Mouse (Mus musculus) forebrain, embryonic 13.5 days (tissue): ENCODE data around the gene Ccdc6. TPM values are rescaled to one million over a fixed set of nuclear protein-coding genes. Genes with fewer than 3 reads are reported as not detected.

Experiments
- ATAC-seq: fragments of 200-750 bp; cut with Nextera tagmentation; 2 replicates; pipeline ENCODE4 v1.8.0; 2017
- H3K27ac ChIP-seq: fragments of 300-500 bp; sonication (generic); 2 replicates; pipeline ENCODE4 v1.5.1; 2015; ENCODE audit warnings: inconsistent platforms, mild to moderate bottlenecking, moderate library complexity
- H3K27me3 ChIP-seq: fragments of 300-500 bp; sonication (generic); 2 replicates; pipeline ENCODE4 v1.6.1; 2015; ENCODE audit warnings: mild to moderate bottlenecking, inconsistent platforms
- H3K36me3 ChIP-seq: fragments of 300-500 bp; sonication (generic); 2 replicates; pipeline ENCODE4 v1.6.1; 2015; ENCODE audit warnings: mild to moderate bottlenecking, inconsistent platforms; ENCODE audit not compliant: poor library complexity, severe bottlenecking
- H3K4me1 ChIP-seq: fragments of 300-500 bp; sonication (generic); 2 replicates; pipeline ENCODE4 v1.6.1; 2015; ENCODE audit warnings: inconsistent platforms
- H3K4me2 ChIP-seq: fragments of 300-500 bp; sonication (generic); 2 replicates; pipeline ENCODE4 v1.6.1; 2015; ENCODE audit warnings: inconsistent platforms, mild to moderate bottlenecking, moderate library complexity
- H3K4me3 ChIP-seq: fragments of 300-500 bp; sonication (generic); 2 replicates; pipeline ENCODE4 v1.5.1; 2015; ENCODE audit warnings: mild to moderate bottlenecking, inconsistent platforms
- H3K9ac ChIP-seq: fragments of 300-500 bp; sonication (generic); 2 replicates; pipeline ENCODE4 v1.6.1; 2015; ENCODE audit warnings: mild to moderate bottlenecking, inconsistent platforms
- H3K9me3 ChIP-seq: fragments of 300-500 bp; sonication (generic); replicated peaks from 2 replicates; pipeline ENCODE4 v1.6.1; 2016; ENCODE audit warnings: inconsistent platforms
- WGBS: fragments of 180-500 bp; shearing (Covaris S2); methylation state at CpG from one replicate; pipeline ENCODE4 v1.1.7; 2015; 5-methylcytosine and 5-hydroxymethylcytosine counted together
- polyA plus RNA-seq: library from polyadenylated mRNA; unstranded; fragments of >200 nt; fragmentation: Nextera tagmentation; extraction: Ambion mirVana; gene quantifications from 2 replicates; pipeline ENCODE4 v1.2.1, GENCODE M21; 2015

Ccdc6 gene
- polyA plus RNA-seq, 1 experiment from 2014 or later, result 15.9 TPM

GRCm38 (mm10) chr10:70069321-70069720 lies 27.6 kb upstream of the Ccdc6 start:
- H3K36me3 ChIP-seq, result no peaks in the 10 kb centered on the region

GRCm38 (mm10) chr10:70071334-70071733 lies 25.6 kb upstream of the Ccdc6 start:
- Histone ChIP-seq H3K4me3 (no peak overlapping the region), H3K4me1 (peaks cover 8% of the 10 kb centered on the region), H3K9me3 (0 out of 2 replicates have a peak, but pooled peaks cover 3% of the 10 kb centered on the region), H3K9ac (no peak overlapping the region), H3K27me3 (no peaks in the 10 kb centered on the region), H3K4me2 (no peak overlapping the region), H3K27ac (no peak overlapping the region), H3K36me3 (no peaks in the 10 kb centered on the region)
- ATAC-seq, result no peak
- 87% methylated on average over 4 of the region's 4 CpGs for WGBS

More at GRCm38 (mm10) chr10:70069321-70069720, 27.6 kb upstream of the Ccdc6 start:
- H3K4me3 ChIP-seq, result no peak overlapping the region
- no peak overlapping the region for H3K27ac ChIP-seq
- H3K4me2 ChIP-seq, result no peak overlapping the region
- WGBS, result 62% methylated on average over 6 of the region's 6 CpGs
- no peak overlapping the region for H3K9ac ChIP-seq
- no peak for ATAC-seq
- peaks cover 8% of the 10 kb centered on the region for H3K4me1 ChIP-seq
- 0 out of 2 replicates have a peak, but pooled peaks cover 3% of the 10 kb centered on the region for H3K9me3 ChIP-seq
- H3K27me3 ChIP-seq, result no peaks in the 10 kb centered on the region

- no peaks in the 10 kb centered on the region for H3K27me3 ChIP-seq
- no peak overlapping the region for H3K4me3 ChIP-seq
- no peak overlapping the region for H3K4me2 ChIP-seq
- peaks cover 7% of the 10 kb centered on the region for H3K4me1 ChIP-seq
- WGBS, result 58% methylated on average over 4 of the region's 4 CpGs
- H3K36me3 ChIP-seq, result no peaks in the 10 kb centered on the region
- no peak overlapping the region for H3K9ac ChIP-seq
- peak overlapping the region; percentile 25; the same call in 1 of the 2 replicates for H3K27ac ChIP-seq
- ATAC-seq, result peak; percentile 55
- H3K9me3 ChIP-seq, result no peaks in the 10 kb centered on the region
Observed at GRCm38 (mm10) chr10:70077452-70077851, 19.5 kb upstream of the Ccdc6 start.

GRCm38 (mm10) chr10:70080908-70081307 lies 16.0 kb upstream of the Ccdc6 start:
- Histone ChIP-seq H3K27ac (no peak overlapping the region), H3K27me3 (no peaks in the 10 kb centered on the region), H3K36me3 (no peaks in the 10 kb centered on the region), H3K9ac (no peak overlapping the region), H3K4me3 (no peak overlapping the region), H3K9me3 (no peaks in the 10 kb centered on the region), H3K4me1 (peaks cover 7% of the 10 kb centered on the region), H3K4me2 (no peak overlapping the region)
- 65% methylated on average over 8 of the region's 8 CpGs for WGBS
- no peak for ATAC-seq

GRCm38 (mm10) chr10:70081564-70082175 lies 15.3 kb upstream of the Ccdc6 start:
- WGBS, result 65% methylated on average over 19 of the region's 19 CpGs
- ATAC-seq, result no peak
- H3K4me1 ChIP-seq, result peaks cover 7% of the 10 kb centered on the region

GRCm38 (mm10) chr10:70083241-70083640 lies 13.7 kb upstream of the Ccdc6 start:
- Histone ChIP-seq H3K27ac (no peak overlapping the region), H3K4me2 (no peak overlapping the region), H3K4me3 (no peak overlapping the region), H3K9me3 (peaks cover 5% of the 10 kb centered on the region), H3K4me1 (no peaks in the 10 kb centered on the region), H3K36me3 (no peaks in the 10 kb centered on the region), H3K9ac (no peak overlapping the region), H3K27me3 (no peaks in the 10 kb centered on the region)
- no peak for ATAC-seq
- WGBS, result 90% methylated on average over 5 of the region's 5 CpGs

More at GRCm38 (mm10) chr10:70081564-70082175, 15.3 kb upstream of the Ccdc6 start:
- Histone ChIP-seq H3K9me3 (no peaks in the 10 kb centered on the region), H3K36me3 (no peaks in the 10 kb centered on the region), H3K9ac (no peak overlapping the region), H3K4me2 (no peak overlapping the region), H3K4me3 (no peak overlapping the region), H3K27ac (no peak overlapping the region), H3K27me3 (no peaks in the 10 kb centered on the region)

GRCm38 (mm10) chr10:70085256-70085961 lies 11.5 kb upstream of the Ccdc6 start:
- no peak for ATAC-seq
- Histone ChIP-seq H3K9me3 (peaks cover 5% of the 10 kb centered on the region), H3K4me2 (no peak overlapping the region), H3K4me3 (no peak overlapping the region), H3K36me3 (no peaks in the 10 kb centered on the region), H3K27me3 (no peaks in the 10 kb centered on the region), H3K27ac (no peak overlapping the region), H3K4me1 (no peaks in the 10 kb centered on the region), H3K9ac (no peak overlapping the region)
- 90% methylated on average over 12 of the region's 12 CpGs for WGBS

GRCm38 (mm10) chr10:70088788-70089187 lies 8.1 kb upstream of the Ccdc6 start:
- no peaks in the 10 kb centered on the region for H3K27me3 ChIP-seq
- ATAC-seq, result no peak
- H3K4me1 ChIP-seq, result no peaks in the 10 kb centered on the region
- H3K4me2 ChIP-seq, result no peak overlapping the region
- no peaks in the 10 kb centered on the region for H3K36me3 ChIP-seq
- H3K27ac ChIP-seq, result no peak overlapping the region
- H3K4me3 ChIP-seq, result no peak overlapping the region
- peaks cover 5% of the 10 kb centered on the region for H3K9me3 ChIP-seq
- no peak overlapping the region for H3K9ac ChIP-seq
- 90% methylated on average over 5 of the region's 5 CpGs for WGBS

GRCm38 (mm10) chr10:70091876-70092462 lies 5.0 kb upstream of the Ccdc6 start:
- Histone ChIP-seq H3K27me3 (no peaks in the 10 kb centered on the region), H3K9ac (no peak overlapping the region), H3K36me3 (no peaks in the 10 kb centered on the region), H3K9me3 (peaks cover 5% of the 10 kb centered on the region), H3K4me3 (no peak overlapping the region), H3K27ac (no peak overlapping the region), H3K4me1 (peaks cover 20% of the 10 kb centered on the region), H3K4me2 (no peak overlapping the region)
- 81% methylated on average over 4 of the region's 4 CpGs for WGBS
- ATAC-seq, result no peak

- ATAC-seq, result no peak
- WGBS, result 74% methylated on average over 1 of the region's 1 CpGs
- Histone ChIP-seq H3K36me3 (no peaks in the 10 kb centered on the region), H3K9me3 (no peaks in the 10 kb centered on the region), H3K9ac (no peak overlapping the region), H3K4me3 (no peak overlapping the region), H3K4me1 (peaks cover 26% of the 10 kb centered on the region), H3K27me3 (no peaks in the 10 kb centered on the region), H3K4me2 (no peak overlapping the region), H3K27ac (no peak overlapping the region)
Observed at GRCm38 (mm10) chr10:70093782-70094181, 3.1 kb upstream of the Ccdc6 start.

GRCm38 (mm10) chr10:70095031-70095470 lies 1.9 kb upstream of the Ccdc6 start:
- H3K4me2 ChIP-seq, result peak overlapping the region; percentile 86
- H3K9me3 ChIP-seq, result no peaks in the 10 kb centered on the region
- H3K4me1 ChIP-seq, result peaks cover 38% of the 10 kb centered on the region
- ATAC-seq, result no peak
- under 1% methylated on average over 14 of the region's 14 CpGs for WGBS
- no peaks in the 10 kb centered on the region for H3K27me3 ChIP-seq
- no peaks in the 10 kb centered on the region for H3K36me3 ChIP-seq
- H3K9ac ChIP-seq, result peak overlapping the region; percentile 49
- peak overlapping the region; percentile 50 for H3K4me3 ChIP-seq
- H3K27ac ChIP-seq, result no peak overlapping the region
